Comparison of ENCODE assay signal across 9 mouse cellular contexts in the genomic region with DNA sequence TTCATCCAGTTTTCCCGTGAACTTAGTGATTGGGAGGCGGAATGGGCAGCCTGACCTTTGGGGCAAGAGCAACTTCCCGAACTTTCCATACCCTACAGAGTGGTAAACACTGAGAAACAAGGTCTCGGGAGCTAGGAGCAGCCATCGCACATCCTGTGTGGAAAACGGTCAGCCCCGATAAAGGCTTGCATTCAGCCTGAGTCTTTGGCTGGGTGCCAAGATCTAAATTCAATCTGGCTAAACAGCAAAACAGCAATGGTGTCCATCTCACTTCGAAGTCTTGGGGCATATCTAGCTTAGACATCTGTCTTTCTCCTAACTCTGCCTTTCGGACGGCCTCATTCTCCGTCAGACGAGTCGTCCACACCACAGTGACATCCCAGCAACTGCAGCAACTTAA.
A peak's percentile ranks its signal among the peaks of the same experiment; 100 is the strongest.
DNase-seq lines count a peak whose midpoint lies in the region; ATAC-seq and TF ChIP-seq lines count a peak whose summit lies in the region.
"Had no signal": no experiment of that assay in that cellular context is flagged by ENCODE, and none has a peak within 500 bp of the region (broad histone marks: within the 10 kb centered on the region; RNA-seq: fewer than 3 reads in every experiment).

No protein-coding gene starts in this region.

- H3K4me1 ChIP-seq in lung, embryonic 14.5 days (ENCODE audit: insufficient read depth), result peaks cover 7% of the 10 kb centered on the region
- H3K4me1 ChIP-seq in lung, adult 2 months (ENCODE audit: control insufficient read depth, insufficient read depth, low read length), result no peaks in the 10 kb centered on the region
- H3K4me1 ChIP-seq in heart, embryonic 15.5 days (replicated peaks), result peaks cover 23% of the 10 kb centered on the region
- peaks cover 2% of the 10 kb centered on the region; the same call in 1 of the 2 replicates for H3K4me1 ChIP-seq in midbrain, postnatal 0 days (ENCODE audit: insufficient read depth, low read length)

- H3K9me3 ChIP-seq in lung, embryonic 14.5 days (ENCODE audit: low read depth, low read length), result no peaks in the 10 kb centered on the region
- H3K9me3 ChIP-seq in heart, embryonic 15.5 days (replicated peaks), result no peaks in the 10 kb centered on the region
- no peaks in the 10 kb centered on the region for H3K9me3 ChIP-seq in midbrain, postnatal 0 days (ENCODE audit: low read length)

- no peak overlapping the region for H3K4me3 ChIP-seq in lung, embryonic 14.5 days (ENCODE audit: low read depth, low read length)
- H3K4me3 ChIP-seq in lung, adult 2 months (replicated peaks; ENCODE audit: extremely low read depth, low read depth, low read length), result no peak overlapping the region
- H3K4me3 ChIP-seq in heart, embryonic 15.5 days, result no peak overlapping the region
- no peak overlapping the region for H3K4me3 ChIP-seq in midbrain, postnatal 0 days (ENCODE audit: low read depth, low read length)
- no peak overlapping the region for H3K4me3 ChIP-seq in layer of hippocampus, adult 2 months

- TF ChIP-seq CTCF in lung, embryonic 14.5 days (IDR thresholded peaks at IDR 0.05; ENCODE audit: low read depth), result no peak
- no peak for TF ChIP-seq CTCF in lung, adult 2 months (IDR thresholded peaks at IDR 0.05; ENCODE audit: insufficient read depth, low read length)
- TF ChIP-seq CTCF in midbrain, postnatal 0 days (IDR thresholded peaks at IDR 0.05), result no peak
- TF ChIP-seq CTCF in layer of hippocampus, adult 2 months (conservative IDR thresholded peaks at IDR 0.05), result no peak

- peak; percentile 67; the same call in 1 of the 2 replicates for ATAC-seq in lung, embryonic 14.5 days (ENCODE audit: insufficient read depth)
- ATAC-seq in heart, embryonic 15.5 days (replicated peaks; ENCODE audit: insufficient number of reproducible peaks, insufficient read depth, low FRiP score, low read depth), result no peak; the same call in 1 of the 2 replicates
- no peak for ATAC-seq in midbrain, postnatal 0 days (ENCODE audit: low FRiP score)

- peak overlapping the region; percentile 35; the same call in 1 of the 2 replicates for H3K4me2 ChIP-seq in lung, embryonic 14.5 days
- peak overlapping the region; percentile 6; the same call in 1 of the 2 replicates for H3K4me2 ChIP-seq in heart, embryonic 15.5 days
- no peak overlapping the region for H3K4me2 ChIP-seq in midbrain, postnatal 0 days (ENCODE audit: low read depth, low read length, poor library complexity, severe bottlenecking)

- no peak overlapping the region for H3K27ac ChIP-seq in lung, embryonic 14.5 days (ENCODE audit: low read depth)
- H3K27ac ChIP-seq in heart, embryonic 15.5 days, result peak overlapping the region; percentile 17; the same call in 1 of the 2 replicates
- H3K27ac ChIP-seq in midbrain, postnatal 0 days (ENCODE audit: low read depth, low read length), result no peak overlapping the region
- no peak overlapping the region for H3K27ac ChIP-seq in layer of hippocampus, adult 2 months

- whole genome bisulfite sequencing in lung, embryonic 14.5 days, result 24% methylated on average over 13 of the region's 13 CpGs
- 33% methylated on average over 13 of the region's 13 CpGs for WGBS in lung, adult 2 months
- WGBS in heart, embryonic 15.5 days, result 33% methylated on average over 13 of the region's 13 CpGs
- 57% methylated on average over 13 of the region's 13 CpGs for WGBS in midbrain, postnatal 0 days

- H3K36me3 ChIP-seq in lung, embryonic 14.5 days (ENCODE audit: insufficient read depth), result no peaks in the 10 kb centered on the region
- no peaks in the 10 kb centered on the region for H3K36me3 ChIP-seq in heart, embryonic 15.5 days
- H3K36me3 ChIP-seq in midbrain, postnatal 0 days (ENCODE audit: insufficient read depth, low read length), result no peaks in the 10 kb centered on the region

- no peak for TF ChIP-seq POLR2A in lung, adult 2 months (IDR thresholded peaks at IDR 0.05; ENCODE audit: borderline replicate concordance, extremely low read depth, low read depth, low read length)

- no peak overlapping the region for H3K9ac ChIP-seq in lung, embryonic 14.5 days
- H3K9ac ChIP-seq in heart, embryonic 15.5 days, result no peak overlapping the region
- H3K9ac ChIP-seq in midbrain, postnatal 0 days (replicated peaks; ENCODE audit: low read length, poor library complexity, severe bottlenecking), result no peak overlapping the region

- no peaks in the 10 kb centered on the region for H3K27me3 ChIP-seq in lung, embryonic 14.5 days (ENCODE audit: insufficient read depth, low read length)
- H3K27me3 ChIP-seq in heart, embryonic 15.5 days, result no peaks in the 10 kb centered on the region
- no peaks in the 10 kb centered on the region for H3K27me3 ChIP-seq in midbrain, postnatal 0 days (ENCODE audit: insufficient read depth, low read length)

- peak; percentile 60 to 66 for DNase-seq in cerebellum, postnatal 14 days
- no peak for DNase-seq in cerebellum, postnatal 36 days
- peak; percentile 89 for DNase-seq in lung, embryonic 14.5 days
- DNase-seq in lung, adult 2 months, result no peak
- DNase-seq in midbrain, postnatal 0 days (ENCODE audit: low spot score), result peak; percentile 50
- no peak for DNase-seq in layer of hippocampus, adult 11-12 months (ENCODE audit: low spot score)
- DNase-seq in layer of hippocampus, adult 2 months (ENCODE audit: low spot score in 2 of 2), result no peak
- DNase-seq: adrenal gland, adult 8-10 months had no signal

Comparison
In these comparisons a context has a peak if more than half of its experiments do, and no peak if none do; other contexts are left out.
1. DNase-seq: peak in cerebellum, postnatal 14 days (2 of 2), lung, embryonic 14.5 days (single experiment) and midbrain, postnatal 0 days (single experiment); none in cerebellum, postnatal 36 days (0 of 2), lung, adult 2 months (single experiment), layer of hippocampus, adult 11-12 months (single experiment) and layer of hippocampus, adult 2 months (0 of 2).